Mouse (Mus musculus) liver, postnatal 0 days (tissue): Measurements from ENCODE around the gene Olfr20.
"Not testable (repeated sequence)": the region's sequence is repeated elsewhere in the genome, so short reads cannot be mapped to it uniquely, and the experiment has no call there.

Experiments used
- CTCF ChIP-seq: sonication (generic); IDR thresholded peaks from 2 replicates; pipeline ENCODE4 v1.5.1; 2016; ENCODE audit warnings: antibody characterized with exemption, low read depth
- EP300 ChIP-seq: IDR thresholded peaks from 2 replicates; pipeline ENCODE4 v1.6.1; 2016; ENCODE audit warnings: antibody characterized with exemption, low read depth, mild to moderate bottlenecking

DNA sequence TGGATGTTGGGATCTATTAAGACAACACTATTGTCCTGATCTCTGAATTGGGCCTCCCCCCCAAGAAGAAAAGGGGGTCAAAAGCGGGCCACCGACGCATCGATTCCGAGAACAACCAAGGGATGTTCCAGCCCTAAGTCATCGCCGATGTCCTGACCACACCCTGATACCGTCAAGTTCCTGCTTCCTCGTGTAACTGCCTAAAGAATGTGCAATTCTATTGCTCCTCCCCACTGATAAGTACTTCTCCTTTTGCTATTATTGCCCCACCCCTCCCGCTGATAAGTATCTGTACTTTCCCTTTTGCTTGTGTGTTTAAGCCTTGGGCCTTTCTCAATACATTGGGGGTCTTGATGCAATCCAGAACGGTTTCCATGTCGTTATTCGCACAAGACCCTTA lies 29.5 kb upstream of the Olfr20 start:
- not testable (repeated sequence) for TF ChIP-seq CTCF, EP300
